Mouse (Mus musculus): ENCODE measurements around the gene Gkap1. TPM values are rescaled to one million over a fixed set of nuclear protein-coding genes. Genes with fewer than 3 reads are reported as not detected.
A peak's percentile ranks its signal among the peaks of the same experiment; 100 is the strongest.

The Gkap1 gene
- polyA plus RNA-seq, 1 experiment = 21.2 TPM

- Histone ChIP-seq H3K4me1 (ENCODE audit: control insufficient read depth, insufficient read depth, low read length) (no peaks in the 10 kb centered on the region; the same call in 1 of the 2 replicates), H3K27ac (ENCODE audit: insufficient read depth, low read length) (no peak overlapping the region), H3K4me3 (ENCODE audit: insufficient read depth, low read length) (no peak overlapping the region)
- TF ChIP-seq CTCF (IDR thresholded peaks at IDR 0.05; ENCODE audit: extremely low read depth, insufficient read depth, low read length) = no peak
Measured at GRCm38 (mm10) chr13:58197211-58197610, 78.3 kb downstream of the Gkap1 start.

GRCm38 (mm10) chr13:58194908-58195307 lies 80.6 kb downstream of the Gkap1 start:
- H3K27ac ChIP-seq (ENCODE audit: insufficient read depth, low read length) = no peak overlapping the region
- no peak for TF ChIP-seq POLR2A (IDR thresholded peaks at IDR 0.05; ENCODE audit: extremely low read depth, insufficient read depth, low read length)
- no peak for TF ChIP-seq CTCF (IDR thresholded peaks at IDR 0.05; ENCODE audit: extremely low read depth, insufficient read depth, low read length)
- H3K4me3 ChIP-seq (ENCODE audit: insufficient read depth, low read length) = no peak overlapping the region

GRCm38 (mm10) chr13:58193221-58193620 lies 82.3 kb downstream of the Gkap1 start:
- peaks cover 3% of the 10 kb centered on the region for H3K4me1 ChIP-seq (ENCODE audit: control insufficient read depth, insufficient read depth, low read length)
- no peak overlapping the region for H3K4me3 ChIP-seq (ENCODE audit: insufficient read depth, low read length)
- H3K27ac ChIP-seq (ENCODE audit: insufficient read depth, low read length) = no peak overlapping the region
- no peak for TF ChIP-seq CTCF (IDR thresholded peaks at IDR 0.05; ENCODE audit: extremely low read depth, insufficient read depth, low read length)
- no peak for TF ChIP-seq POLR2A (IDR thresholded peaks at IDR 0.05; ENCODE audit: extremely low read depth, insufficient read depth, low read length)

More at GRCm38 (mm10) chr13:58194908-58195307, 80.6 kb downstream of the Gkap1 start:
- H3K4me1 ChIP-seq (ENCODE audit: control insufficient read depth, insufficient read depth, low read length) = no peaks in the 10 kb centered on the region; the same call in 1 of the 2 replicates

- no peak overlapping the region for H3K4me3 ChIP-seq (ENCODE audit: insufficient read depth, low read length)
- no peak overlapping the region for H3K27ac ChIP-seq (ENCODE audit: insufficient read depth, low read length)
- TF ChIP-seq CTCF (IDR thresholded peaks at IDR 0.05; ENCODE audit: extremely low read depth, insufficient read depth, low read length) (no peak), POLR2A (IDR thresholded peaks at IDR 0.05; ENCODE audit: extremely low read depth, insufficient read depth, low read length) (no peak)
- peaks cover 3% of the 10 kb centered on the region; the same call in 1 of the 2 replicates for H3K4me1 ChIP-seq (ENCODE audit: control insufficient read depth, insufficient read depth, low read length)
Measured at GRCm38 (mm10) chr13:58192146-58192545, 83.4 kb downstream of the Gkap1 start.

GRCm38 (mm10) chr13:58191516-58191915 lies 84.0 kb downstream of the Gkap1 start:
- Histone ChIP-seq H3K4me3 (ENCODE audit: insufficient read depth, low read length) (no peak overlapping the region), H3K4me1 (ENCODE audit: control insufficient read depth, insufficient read depth, low read length) (peaks cover 3% of the 10 kb centered on the region; the same call in 1 of the 2 replicates), H3K27ac (ENCODE audit: insufficient read depth, low read length) (no peak overlapping the region)
- TF ChIP-seq CTCF (IDR thresholded peaks at IDR 0.05; ENCODE audit: extremely low read depth, insufficient read depth, low read length) (no peak), POLR2A (IDR thresholded peaks at IDR 0.05; ENCODE audit: extremely low read depth, insufficient read depth, low read length) (no peak)

GRCm38 (mm10) chr13:58189473-58189872 lies 86.0 kb downstream of the Gkap1 start:
- Histone ChIP-seq H3K27ac (ENCODE audit: insufficient read depth, low read length) (no peak overlapping the region), H3K4me3 (ENCODE audit: insufficient read depth, low read length) (no peak overlapping the region), H3K4me1 (ENCODE audit: control insufficient read depth, insufficient read depth, low read length) (peaks cover 4% of the 10 kb centered on the region; the same call in 1 of the 2 replicates)
- TF ChIP-seq POLR2A (IDR thresholded peaks at IDR 0.05; ENCODE audit: extremely low read depth, insufficient read depth, low read length) = no peak
- no peak for TF ChIP-seq CTCF (IDR thresholded peaks at IDR 0.05; ENCODE audit: extremely low read depth, insufficient read depth, low read length)

- no peak for TF ChIP-seq POLR2A (IDR thresholded peaks at IDR 0.05; ENCODE audit: extremely low read depth, insufficient read depth, low read length)
- TF ChIP-seq CTCF (IDR thresholded peaks at IDR 0.05; ENCODE audit: extremely low read depth, insufficient read depth, low read length) = peak; percentile 83
- peaks cover 10% of the 10 kb centered on the region; the same call in 1 of the 2 replicates for H3K4me1 ChIP-seq (ENCODE audit: control insufficient read depth, insufficient read depth, low read length)
- no peak overlapping the region for H3K4me3 ChIP-seq (ENCODE audit: insufficient read depth, low read length)
- H3K27ac ChIP-seq (ENCODE audit: insufficient read depth, low read length) = no peak overlapping the region
Measured at GRCm38 (mm10) chr13:58188412-58188811, 87.1 kb downstream of the Gkap1 start.

- Histone ChIP-seq H3K4me1 (ENCODE audit: control insufficient read depth, insufficient read depth, low read length) (peaks cover 10% of the 10 kb centered on the region; the same call in 1 of the 2 replicates), H3K27ac (ENCODE audit: insufficient read depth, low read length) (no peak overlapping the region), H3K4me3 (ENCODE audit: insufficient read depth, low read length) (no peak overlapping the region)
- TF ChIP-seq POLR2A (IDR thresholded peaks at IDR 0.05; ENCODE audit: extremely low read depth, insufficient read depth, low read length) (no peak), CTCF (IDR thresholded peaks at IDR 0.05; ENCODE audit: extremely low read depth, insufficient read depth, low read length) (no peak)
Measured at GRCm38 (mm10) chr13:58187751-58188150, 87.7 kb downstream of the Gkap1 start.

GRCm38 (mm10) chr13:58186281-58186680 lies 89.2 kb downstream of the Gkap1 start:
- Histone ChIP-seq H3K27ac (ENCODE audit: insufficient read depth, low read length) (no peak overlapping the region), H3K4me3 (ENCODE audit: insufficient read depth, low read length) (no peak overlapping the region), H3K4me1 (ENCODE audit: control insufficient read depth, insufficient read depth, low read length) (peaks cover 10% of the 10 kb centered on the region; the same call in 1 of the 2 replicates)
- TF ChIP-seq CTCF (IDR thresholded peaks at IDR 0.05; ENCODE audit: extremely low read depth, insufficient read depth, low read length) (no peak), POLR2A (IDR thresholded peaks at IDR 0.05; ENCODE audit: extremely low read depth, insufficient read depth, low read length) (no peak)

GRCm38 (mm10) chr13:58184111-58184510 lies 91.4 kb downstream of the Gkap1 start:
- Histone ChIP-seq H3K4me1 (ENCODE audit: control insufficient read depth, insufficient read depth, low read length) (peaks cover 7% of the 10 kb centered on the region; the same call in 1 of the 2 replicates), H3K4me3 (ENCODE audit: insufficient read depth, low read length) (no peak overlapping the region), H3K27ac (ENCODE audit: insufficient read depth, low read length) (no peak overlapping the region)
- TF ChIP-seq CTCF (IDR thresholded peaks at IDR 0.05; ENCODE audit: extremely low read depth, insufficient read depth, low read length) (no peak), POLR2A (IDR thresholded peaks at IDR 0.05; ENCODE audit: extremely low read depth, insufficient read depth, low read length) (no peak)

Other genes starting within 250 kb of the Gkap1 start
- 24.8 and 28.1 TPM in 2 replicates for gene Klhl3, start 162.1 kb downstream of the Gkap1 start, polyA plus RNA-seq (2012; rRNA removed)
- gene Hnrnpa0, start 147.1 kb downstream of the Gkap1 start, polyA plus RNA-seq (2012; rRNA removed) = 78.4 TPM in 2 replicates
- 24.1 and 24.2 TPM in 2 replicates for gene Idnk, start 118.0 kb downstream of the Gkap1 start, polyA plus RNA-seq (2012; rRNA removed)
- 112 and 119 TPM in 2 replicates for gene Ubqln1, start 60.0 kb downstream of the Gkap1 start, polyA plus RNA-seq (2012; rRNA removed)
- 1.5 and 1.6 TPM in 2 replicates for gene Kif27, start 83.4 kb upstream of the Gkap1 start, polyA plus RNA-seq (2012; rRNA removed)
- gene 2210016F16Rik, start 109.5 kb upstream of the Gkap1 start, polyA plus RNA-seq (2012; rRNA removed) = 7.8 and 8.3 TPM in 2 replicates
- 12.2 and 13.3 TPM in 2 replicates for gene Rmi1, start 126.5 kb upstream of the Gkap1 start, polyA plus RNA-seq (2012; rRNA removed)
- gene Hnrnpk, start 127.6 kb upstream of the Gkap1 start, polyA plus RNA-seq (2012; rRNA removed) = 341 and 350 TPM in 2 replicates

Measured in cortical plate, adult 2 months (tissue).